Mouse (Mus musculus) CH12.LX (cell line): ENCODE results near the gene Ostn. TPM values are rescaled to one million over a fixed set of nuclear protein-coding genes. Genes with fewer than 3 reads are reported as not detected.

Experiments
- DNase-seq: peaks from one replicate; pipeline ENCODE4 v3.0.0-alpha.2; 2013; ENCODE audit errors: extremely low read depth
- H3K27ac ChIP-seq: 2 replicates; pipeline ENCODE4 v1.5.1; 2012; ENCODE audit warnings: low read depth, mild to moderate bottlenecking, control low read depth, moderate library complexity; ENCODE audit not compliant: insufficient read depth
- H3K27me3 ChIP-seq: replicated peaks from 2 replicates; pipeline ENCODE3; 2012; ENCODE audit warnings: inconsistent platforms
- H3K36me3 ChIP-seq, 2 experiments: replicated peaks in 1 of 2; 2 replicates each; pipeline versions ENCODE3 to v1.6.1; 2012; ENCODE audit warnings: inconsistent platforms in 1 of 2, low read length in 1 of 2, mild to moderate bottlenecking in 1 of 2, mixed read lengths in 1 of 2, moderate library complexity in 1 of 2; ENCODE audit not compliant: control insufficient read depth in 1 of 2, insufficient read depth in 1 of 2
- H3K4me1 ChIP-seq, 2 experiments: 2 replicates each; pipeline ENCODE4 v1.6.1; 2012; ENCODE audit warnings: inconsistent platforms in 1 of 2, moderate library complexity in 1 of 2; ENCODE audit not compliant: insufficient read depth in 2 of 2, control insufficient read depth in 1 of 2
- H3K4me2 ChIP-seq: 2 replicates; pipeline ENCODE4 v1.6.1; 2012; ENCODE audit warnings: low read depth, mild to moderate bottlenecking, control low read depth; ENCODE audit not compliant: poor library complexity, insufficient read depth, severe bottlenecking
- H3K4me3 ChIP-seq, 3 experiments: fragments of 150-350 bp in 1 of 3; sonication (generic) in 1 of 3; replicated peaks in 1 of 3; 2 replicates each; pipeline versions ENCODE3 to v1.5.1; 2011 to 2012; ENCODE audit warnings: low read depth in 2 of 3, low read length in 2 of 3, mild to moderate bottlenecking in 2 of 3, moderate library complexity in 2 of 3, control low read depth in 1 of 3, improper control_type of control experiment in 1 of 3, inconsistent platforms in 1 of 3, mixed read lengths in 1 of 3; ENCODE audit not compliant: poor library complexity in 1 of 3
- H3K79me2 ChIP-seq: replicated peaks from 2 replicates; pipeline ENCODE4 v1.6.1; 2012; ENCODE audit warnings: mild to moderate bottlenecking, moderate library complexity; ENCODE audit not compliant: control insufficient read depth, poor library complexity, insufficient read depth, severe bottlenecking; ENCODE audit errors: extremely low read depth
- H3K9ac ChIP-seq: 2 replicates; pipeline ENCODE4 v1.6.1; 2012; ENCODE audit warnings: low read depth, mild to moderate bottlenecking, control low read depth, moderate library complexity; ENCODE audit not compliant: insufficient read depth
- H3K9me3 ChIP-seq: replicated peaks from 2 replicates; pipeline ENCODE3; 2012; ENCODE audit warnings: low read length, inconsistent platforms, mixed read lengths
- BHLHE40 ChIP-seq: IDR thresholded peaks from 2 replicates; pipeline ENCODE4 v1.6.1; 2011; ENCODE audit warnings: mild to moderate bottlenecking, low read depth, low read length, improper control_type of control experiment
- CHD1 ChIP-seq: IDR thresholded peaks from 2 replicates; pipeline ENCODE4 v1.6.1; 2012; ENCODE audit warnings: low read depth, low read length, improper control_type of control experiment, inconsistent platforms
- CHD2 ChIP-seq: IDR thresholded peaks from 2 replicates; pipeline ENCODE4 v1.6.1; 2011; ENCODE audit warnings: low read length, improper control_type of control experiment
- CTCF ChIP-seq, 2 experiments: IDR thresholded peaks in 1 of 2; conservative IDR thresholded peaks in 1 of 2; 2 replicates each; pipeline ENCODE4 v1.5.1; 2011 to 2012; ENCODE audit warnings: low read depth in 2 of 2, low read length in 2 of 2, improper control_type of control experiment in 1 of 2, inconsistent platforms in 1 of 2, mild to moderate bottlenecking in 1 of 2, moderate library complexity in 1 of 2
- E2F4 ChIP-seq: IDR thresholded peaks from 2 replicates; pipeline ENCODE4 v1.6.1; 2011; ENCODE audit warnings: low read depth, low read length, improper control_type of control experiment; ENCODE audit not compliant: insufficient replicate concordance
- EP300 ChIP-seq: IDR thresholded peaks from 2 replicates; pipeline ENCODE4 v1.6.1; 2011; ENCODE audit warnings: low read length, improper control_type of control experiment
- ETS1 ChIP-seq: conservative IDR thresholded peaks from 2 replicates; pipeline ENCODE4 v1.6.1; 2012; ENCODE audit warnings: low read depth, mild to moderate bottlenecking, inconsistent platforms, low read length, improper control_type of control experiment, moderate library complexity
- IRF4 ChIP-seq: IDR thresholded peaks from 2 replicates; pipeline ENCODE4 v1.6.1; 2014; ENCODE audit warnings: low read depth, mild to moderate bottlenecking, inconsistent platforms, low read length, improper control_type of control experiment
- JUN ChIP-seq: IDR thresholded peaks from 2 replicates; pipeline ENCODE4 v1.6.1; 2011; ENCODE audit warnings: low read depth, mild to moderate bottlenecking, low read length, improper control_type of control experiment, moderate library complexity; ENCODE audit not compliant: insufficient read depth
- JUND ChIP-seq: conservative IDR thresholded peaks from 2 replicates; pipeline ENCODE4 v1.6.1; 2011; ENCODE audit warnings: low read depth, low read length, improper control_type of control experiment
- MAX ChIP-seq: IDR thresholded peaks from 2 replicates; pipeline ENCODE4 v1.6.1; 2011; ENCODE audit warnings: low read length, improper control_type of control experiment
- MAZ ChIP-seq: IDR thresholded peaks from 2 replicates; pipeline ENCODE4 v1.6.1; 2012; ENCODE audit warnings: low read depth, mild to moderate bottlenecking, inconsistent platforms, low read length, improper control_type of control experiment, moderate library complexity
- MEF2A ChIP-seq: IDR thresholded peaks from 2 replicates; pipeline ENCODE4 v1.6.1; 2014; ENCODE audit warnings: low read depth, mild to moderate bottlenecking, inconsistent platforms, low read length, improper control_type of control experiment, borderline replicate concordance
- MYC ChIP-seq: IDR thresholded peaks from 2 replicates; pipeline ENCODE4 v1.6.1; 2011; ENCODE audit warnings: low read depth, mild to moderate bottlenecking, improper control_type of control experiment, low read length
- NELFE ChIP-seq: IDR thresholded peaks from 2 replicates; pipeline ENCODE4 v1.6.1; 2011; ENCODE audit warnings: low read depth, low read length, improper control_type of control experiment
- PAX5 ChIP-seq: IDR thresholded peaks from 2 replicates; pipeline ENCODE4 v1.6.1; 2012; ENCODE audit warnings: low read length, inconsistent platforms, mixed read lengths
- POLR2A ChIP-seq: IDR thresholded peaks from 2 replicates; pipeline ENCODE4 v1.6.1; 2011; ENCODE audit warnings: low read depth, mild to moderate bottlenecking, improper control_type of control experiment, low read length
- POLR2AphosphoS2 ChIP-seq: IDR thresholded peaks from 2 replicates; pipeline ENCODE4 v1.6.1; 2011; ENCODE audit warnings: low read depth, low read length, improper control_type of control experiment
- RAD21 ChIP-seq: IDR thresholded peaks from 2 replicates; pipeline ENCODE4 v1.6.1; 2011; ENCODE audit warnings: low read depth, mild to moderate bottlenecking, low read length, improper control_type of control experiment, moderate library complexity
- SMC3 ChIP-seq: IDR thresholded peaks from 2 replicates; pipeline ENCODE4 v1.6.1; 2011; ENCODE audit warnings: low read depth, low read length, improper control_type of control experiment
- TCF12 ChIP-seq: IDR thresholded peaks from 2 replicates; pipeline ENCODE4 v1.6.1; 2014; ENCODE audit warnings: low read depth, mild to moderate bottlenecking, inconsistent platforms, low read length, improper control_type of control experiment
- USF1 ChIP-seq: IDR thresholded peaks from 2 replicates; pipeline ENCODE4 v1.6.1; 2014; ENCODE audit warnings: low read depth, mild to moderate bottlenecking, inconsistent platforms, low read length, improper control_type of control experiment
- USF2 ChIP-seq: conservative IDR thresholded peaks from 2 replicates; pipeline ENCODE4 v1.6.1; 2011; ENCODE audit warnings: low read depth, low read length, improper control_type of control experiment
- ZKSCAN1 ChIP-seq: IDR thresholded peaks from 2 replicates; pipeline ENCODE4 v1.6.1; 2012; ENCODE audit warnings: low read depth, inconsistent platforms, low read length, improper control_type of control experiment, borderline replicate concordance
- ZMIZ1 ChIP-seq: IDR thresholded peaks from 2 replicates; pipeline ENCODE4 v1.6.1; 2012; ENCODE audit warnings: low read depth, mild to moderate bottlenecking, inconsistent platforms, low read length, improper control_type of control experiment
- ZNF384 ChIP-seq: IDR thresholded peaks from 2 replicates; pipeline ENCODE4 v1.6.1; 2012; ENCODE audit warnings: low read depth, low read length, improper control_type of control experiment, inconsistent platforms
- dilution Hi-C: fragments of 300-500 bp; cut with MboI; formaldehyde crosslinking; loops from 2 replicates; pipeline ENCODE4 v1.14.3; 2020; ENCODE audit warnings: low sequenced_read_pairs; ENCODE audit not compliant: extremely low pct_unique_long_range_greater_than_20kb, extremely low pct_ligation_motif_present
- in situ Hi-C: fragments of 300-500 bp; cut with MboI; formaldehyde crosslinking; loops from 3 replicates; pipeline ENCODE4 v1.14.3; 2019; ENCODE audit warnings: low sequenced_read_pairs, low pct_ligation_motif_present, low pct_unique_long_range_greater_than_20kb, mixed read lengths
- polyA plus RNA-seq: library from polyadenylated mRNA; unstranded; fragments of >175 nt; gene quantifications from 2 replicates; pipeline ENCODE4 v1.2.1, GENCODE M21; 2012; ENCODE audit warnings: low read depth; ENCODE audit not compliant: insufficient read length
- total RNA-seq, 2 experiments: library from RNA; depleted of rRNA; stranded (reverse); fragments of 300-350 nt in 1 of 2; fragments of >200 nt in 1 of 2; gene quantifications; 2 replicates each; pipeline ENCODE4 v1.2.3; 2012 to 2014

The Ostn gene
- total and polyA plus RNA-seq, 3 experiments: 0.67 to 1.7 (median 1.0) TPM

DNA sequence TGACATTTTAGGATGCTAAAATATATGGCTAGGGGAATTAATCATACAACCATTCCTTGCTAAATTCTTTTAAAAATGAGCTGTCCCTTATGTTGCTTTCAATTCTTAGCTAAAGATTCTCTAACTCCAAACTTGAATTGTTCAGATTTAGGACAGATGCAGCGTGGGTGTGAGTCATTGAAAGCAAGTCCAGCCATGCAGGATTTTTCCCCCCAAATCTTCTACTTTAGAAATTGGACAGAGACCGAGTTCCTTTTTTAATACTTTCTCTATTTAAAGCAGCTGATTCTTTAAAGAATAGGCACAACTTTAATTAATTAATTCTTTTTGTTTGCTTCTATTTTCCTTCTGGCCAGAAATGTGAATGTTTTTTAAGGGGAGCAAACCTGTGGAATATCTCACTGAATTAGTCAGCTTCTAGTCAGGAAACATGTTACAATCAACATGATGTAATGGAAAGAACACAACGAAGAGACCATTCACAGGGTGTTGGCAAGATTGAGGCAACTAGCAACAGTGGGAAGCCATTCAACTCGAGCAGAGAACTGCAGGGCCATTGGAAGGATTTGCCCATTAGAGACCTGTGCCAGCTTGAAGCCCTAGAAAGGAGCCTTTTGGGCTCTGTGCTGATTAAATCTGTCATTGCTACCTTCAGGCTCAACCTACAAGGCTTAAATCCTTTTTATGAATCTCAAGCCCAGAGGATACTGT, 77.8 kb downstream of the Ostn start:
- H3K4me1 ChIP-seq: peaks cover 18 to 51% of the 10 kb centered on the region in 2 experiments
- H3K27me3 ChIP-seq: no peaks in the 10 kb centered on the region
- H3K27ac ChIP-seq: no peak overlapping the region
- dilution Hi-C loops: no loop called here
- H3K36me3 ChIP-seq: no peaks in the 10 kb centered on the region
- H3K79me2 ChIP-seq: peaks cover 12% of the 10 kb centered on the region
- peak; percentile 49 for DNase-seq
- TF ChIP-seq MEF2A (peak; percentile 17; the same call in 1 of the 2 replicates), JUN (peak; percentile 74; the same call in 1 of the 2 replicates), IRF4 (peak; percentile 65; the same call in 1 of the 2 replicates), JUND (peak; percentile 65), MAX (peak; percentile 56), BHLHE40 (peak; percentile 4; the same call in 1 of the 2 replicates), EP300 (peak; percentile 72), TCF12 (0 out of 2 replicates have a peak, but pooled peaks have one; percentile 6), ETS1 (peak; percentile 48; the same call in 1 of the 2 replicates), RAD21 (no peak), PAX5 (no peak)
- in situ Hi-C loops: loop anchor here (5.0 kb wide), 1 partner anchor 38 kb away; no protein-coding TSS in a partner anchor
- peak overlapping the region; percentile 1; the same call in 1 of the 2 replicates for H3K9ac ChIP-seq
- peak overlapping the region; percentile 4; the same call in 1 of the 2 replicates for H3K4me2 ChIP-seq
- H3K9me3 ChIP-seq: no peaks in the 10 kb centered on the region
- H3K4me3 ChIP-seq: no peak overlapping the region

DNA sequence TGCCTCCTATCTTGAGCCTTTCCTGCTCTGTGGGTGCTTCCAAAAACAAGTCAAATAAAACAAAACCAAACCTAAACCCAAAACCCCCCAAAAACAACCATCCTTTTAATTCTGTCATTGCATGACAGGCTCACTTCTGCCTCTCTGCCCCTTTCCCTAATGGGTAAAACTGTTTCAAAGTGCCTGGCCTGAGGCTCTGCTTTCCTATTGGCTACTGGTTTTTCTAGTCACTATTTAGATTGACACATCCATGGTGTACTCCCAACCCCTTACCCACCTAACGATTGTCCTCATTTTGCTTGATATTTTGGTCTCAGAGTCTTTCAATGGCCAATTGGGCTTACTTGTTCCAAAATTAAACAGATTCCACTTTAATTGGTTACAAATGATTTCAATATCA, 78.4 kb downstream of the Ostn start:
- H3K27me3 ChIP-seq: no peaks in the 10 kb centered on the region
- in situ Hi-C loops (loop anchor here (5.0 kb wide), 1 partner anchor 38 kb away; no protein-coding TSS in a partner anchor), dilution Hi-C loops (no loop called here)
- no peak for DNase-seq
- TF ChIP-seq USF2 (no peak), TCF12 (no peak), MAZ (no peak), E2F4 (no peak), USF1 (no peak), ZMIZ1 (no peak), MYC (no peak), POLR2A (no peak), SMC3 (no peak), IRF4 (no peak), CHD1 (no peak), POLR2AphosphoS2 (no peak), JUN (no peak), CTCF (conservative IDR thresholded peaks at IDR 0.05 in 1 of 2, IDR thresholded peaks at IDR 0.05 in 1 of 2; ENCODE audit: low read depth in 2 of 2, low read length in 2 of 2) (no peak), CHD2 (no peak), NELFE (no peak), ZKSCAN1 (no peak), MAX (no peak), ZNF384 (no peak)
- H3K79me2 ChIP-seq: peaks cover 18% of the 10 kb centered on the region
- H3K9me3 ChIP-seq: no peaks in the 10 kb centered on the region
- H3K4me3 ChIP-seq: no peak overlapping the region
- no peak overlapping the region for H3K27ac ChIP-seq
- peak overlapping the region; percentile 4; the same call in 1 of the 2 replicates for H3K4me2 ChIP-seq
- H3K9ac ChIP-seq: peak overlapping the region; percentile 99
- H3K36me3 ChIP-seq: no peaks in the 10 kb centered on the region
- peaks cover 18 to 51% of the 10 kb centered on the region in 2 experiments for H3K4me1 ChIP-seq
